Mouse (Mus musculus) embryonic fibroblast, embryonic 13.5 days (primary cell): Measurements from ENCODE around the gene Gpr61.

Source experiments
- CTCF ChIP-seq: IDR thresholded peaks from 2 replicates; pipeline ENCODE4 v1.5.1; 2011; ENCODE audit warnings: mild to moderate bottlenecking, control low read depth, low read length, moderate library complexity, borderline replicate concordance; ENCODE audit not compliant: insufficient read depth
- POLR2A ChIP-seq: IDR thresholded peaks from 2 replicates; pipeline ENCODE4 v1.6.1; 2011; ENCODE audit warnings: low read depth, mild to moderate bottlenecking, control low read depth, low read length, moderate library complexity

- no peak for TF ChIP-seq CTCF
- TF ChIP-seq POLR2A: no peak
These were observed 26.2 kb downstream of the Gpr61 start for GRCm38 (mm10) chr3:108128520-108128919.
